In genomic region chr6:128753610-128754224, GRCm38 (mm10) we compare ENCODE assay signal across 8 mouse cellular contexts. TPM values are rescaled to one million over a fixed set of nuclear protein-coding genes. Genes with fewer than 3 reads are reported as not detected.
DNase-seq lines count a peak whose midpoint lies in the region; ATAC-seq lines count a peak whose summit lies in the region.
"Not testable (repeated sequence)": the region's sequence is repeated elsewhere in the genome, so short reads cannot be mapped to it uniquely, and the experiment has no call there.

No protein-coding gene starts in this region.

- peak; percentile 57 for ATAC-seq in activated CD4-positive, CD25-positive, alpha-beta regulatory T cell, adult 4 months
- ATAC-seq in common myeloid progenitor, adult 5-6 weeks (replicated peaks; ENCODE audit: low read depth, poor library complexity, severe bottlenecking) = peak; percentile 98
- ATAC-seq in hindbrain, embryonic 14.5 days (ENCODE audit: low FRiP score) = peak; percentile 97

- not testable (repeated sequence) for H3K36me3 ChIP-seq in hindbrain, embryonic 14.5 days (replicated peaks; ENCODE audit: control insufficient read depth, insufficient read depth)

- not testable (repeated sequence) for H3K9me3 ChIP-seq in hindbrain, embryonic 14.5 days (ENCODE audit: control insufficient read depth, low read length)

- peak; percentile 78 for DNase-seq in gastrocnemius, adult 18-20 months (ENCODE audit: low spot score)
- DNase-seq in hindbrain, embryonic 14.5 days (ENCODE audit: low spot score) = peak; percentile 84
- peak; percentile 65 to 80 for DNase-seq in layer of hippocampus, postnatal 25 days (ENCODE audit: extremely low spot score in 1 of 2, low spot score in 1 of 2)
- peak; percentile 90 for DNase-seq in lung, postnatal 10 days
- DNase-seq in retina, adult 2 months (ENCODE audit: low read depth, low spot score) = peak; percentile 38
- peak; percentile 72 for DNase-seq in thymus, postnatal 25 days

- H3K4me3 ChIP-seq in hindbrain, embryonic 14.5 days (replicated peaks; ENCODE audit: low read length) = not testable (repeated sequence)

- 36% methylated on average over 8 of the region's 8 CpGs for WGBS in hindbrain, embryonic 14.5 days

- not testable (repeated sequence) for H3K27me3 ChIP-seq in hindbrain, embryonic 14.5 days (ENCODE audit: control insufficient read depth, insufficient read depth, low read length)

- peak overlapping the region; percentile 45 for H3K9ac ChIP-seq in hindbrain, embryonic 14.5 days

- peak overlapping the region; percentile 31 for H3K4me2 ChIP-seq in hindbrain, embryonic 14.5 days (replicated peaks)

- H3K27ac ChIP-seq in hindbrain, embryonic 14.5 days = peak overlapping the region; percentile 64

- not testable (repeated sequence) for H3K4me1 ChIP-seq in hindbrain, embryonic 14.5 days (replicated peaks; ENCODE audit: control insufficient read depth, insufficient read depth, low read length)

RNA-seq across cellular contexts. Expression of gene Klrb1, which starts 30.9 kb away (rescaled TPM):
- not detected for polyA plus RNA-seq in activated CD4-positive, CD25-positive, alpha-beta regulatory T cell, adult 4 months (2017; shearing (Covaris generic))
- total RNA-seq in common myeloid progenitor, adult 5-6 weeks (2017) = not detected in 2 replicates
- total RNA-seq in gastrocnemius, adult 18-20 months (2021) = not detected
- polyA plus RNA-seq in hindbrain, embryonic 14.5 days (2014; fragmentation: Nextera tagmentation; extraction: Ambion mirVana) = 0.51 and 0.78 TPM in 2 replicates
- total RNA-seq in layer of hippocampus, postnatal 25 days (2021) = 1 to 10 TPM; 1.2 to 1.4 TPM

RNA-seq across cellular contexts. Expression of gene Klrb1c, which starts 35.3 kb away (rescaled TPM):
- polyA plus RNA-seq in activated CD4-positive, CD25-positive, alpha-beta regulatory T cell, adult 4 months (2017; shearing (Covaris generic)) = 1 to 10 TPM; 1.5 to 3.8 TPM
- 0.44 and 0.59 TPM in 2 replicates for total RNA-seq in common myeloid progenitor, adult 5-6 weeks (2017)
- total RNA-seq in gastrocnemius, adult 18-20 months (2021) = not detected
- polyA plus RNA-seq in hindbrain, embryonic 14.5 days (2014; fragmentation: Nextera tagmentation; extraction: Ambion mirVana) = 0.23 TPM in 1 of 2 replicates, not detected in the other
- not detected for total RNA-seq in layer of hippocampus, postnatal 25 days (2021)

Comparison
In these comparisons a context has a peak if more than half of its experiments do, and no peak if none do; other contexts are left out.
1. DNase-seq: peak in every context shown above with its lines; median percentile 90 in lung, postnatal 10 days; 84 in hindbrain, embryonic 14.5 days; 78 in gastrocnemius, adult 18-20 months; 72 in layer of hippocampus, postnatal 25 days; 72 in thymus, postnatal 25 days; 38 in retina, adult 2 months.